Mouse (Mus musculus): ENCODE measurements at regions not wholly inside any gene's neighbourhood (a gene's known extent, or its start where the extent isn't known, plus 50 kb on each side); places are given as distances from the start of the nearest gene placed in this dataset.
A peak's percentile ranks its signal among the peaks of the same experiment; 100 is the strongest.
"Not testable (repeated sequence)": the region's sequence is repeated elsewhere in the genome, so short reads cannot be mapped to it uniquely, and the experiment has no call there.

DNA sequence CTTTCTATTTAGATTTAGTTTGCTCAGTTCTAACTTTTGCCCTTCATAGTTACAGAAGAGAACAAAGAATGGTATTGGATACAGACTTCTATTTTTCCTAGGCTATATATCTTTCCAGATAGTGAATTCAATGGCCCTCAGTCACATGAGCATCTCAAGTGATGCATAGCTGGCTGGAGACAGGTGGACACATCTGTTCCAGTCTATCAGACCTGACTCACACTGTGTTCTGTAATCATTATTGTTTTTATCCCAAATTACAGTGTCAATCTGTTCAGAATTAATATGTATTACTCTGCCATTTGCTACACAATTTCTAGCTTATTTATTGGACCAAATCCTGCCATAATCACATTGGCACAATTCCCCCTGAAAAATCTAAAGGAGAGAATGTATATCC is 298.0 kb upstream of the Foxg1 start:
- DNase-seq (ENCODE audit: low spot score) = no peak

- no peak for DNase-seq (ENCODE audit: low spot score)
Observed at GRCm38 (mm10) chr12:49086076-49086475, 296.4 kb upstream of the Foxg1 start.

GRCm38 (mm10) chr12:49090177-49090576 is 292.3 kb upstream of the Foxg1 start:
- DNase-seq (ENCODE audit: low spot score) = no peak

- no peak for DNase-seq (ENCODE audit: low spot score)
Observed at GRCm38 (mm10) chr12:49105931-49106330, 276.5 kb upstream of the Foxg1 start.

DNA sequence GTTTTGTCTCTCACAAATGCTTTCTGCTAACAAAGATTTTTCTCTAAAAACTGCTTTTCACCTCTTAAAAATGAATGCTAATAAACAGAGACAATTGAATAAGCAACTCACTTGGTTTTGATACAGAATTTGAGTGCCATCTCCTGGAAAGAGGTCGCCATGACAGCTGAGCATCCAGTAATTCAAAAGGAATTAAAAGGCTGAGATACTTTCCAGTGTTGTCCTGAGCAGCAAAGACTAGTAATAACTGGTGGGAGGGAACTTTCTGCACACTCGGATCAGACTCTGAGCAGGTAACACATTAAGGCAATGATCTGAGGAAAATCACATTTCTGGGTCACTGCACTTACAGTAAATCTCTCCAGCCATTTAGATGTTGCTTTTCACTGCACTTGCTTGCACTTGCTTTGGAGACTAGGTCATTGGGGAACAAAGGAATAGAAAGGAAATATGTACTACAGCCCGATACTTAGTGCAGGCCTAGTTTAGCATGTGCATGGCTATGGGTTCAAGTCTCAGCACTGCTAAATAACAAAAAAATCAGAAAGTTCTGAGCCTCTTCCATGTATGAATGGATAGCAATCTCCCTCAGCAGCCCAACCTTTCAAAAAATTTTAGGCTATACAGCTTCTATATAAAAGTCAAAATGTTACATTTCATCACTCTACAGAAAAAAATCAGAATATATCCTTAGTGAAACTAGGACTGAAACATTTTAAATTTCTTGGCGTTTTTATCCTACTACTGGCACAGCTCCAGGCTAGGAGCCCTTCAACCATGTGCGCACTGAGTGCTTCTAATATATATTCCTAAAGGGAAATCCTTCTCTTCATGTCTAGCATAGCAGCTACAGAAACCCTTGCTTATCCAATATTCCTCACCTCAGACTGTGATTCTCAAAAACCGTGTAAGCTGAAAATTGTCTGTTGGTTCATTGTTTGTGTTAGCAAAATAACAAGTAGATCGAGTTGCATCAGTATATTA is 275.8 kb upstream of the Foxg1 start:
- peak; percentile 74 for DNase-seq (ENCODE audit: low spot score)

GRCm38 (mm10) chr12:49107415-49108148 is 274.9 kb upstream of the Foxg1 start:
- DNase-seq (ENCODE audit: low spot score) = no peak

- not testable (repeated sequence) for DNase-seq (ENCODE audit: low spot score)
Observed at GRCm38 (mm10) chr12:49131093-49131492, 251.4 kb upstream of the Foxg1 start.

DNA sequence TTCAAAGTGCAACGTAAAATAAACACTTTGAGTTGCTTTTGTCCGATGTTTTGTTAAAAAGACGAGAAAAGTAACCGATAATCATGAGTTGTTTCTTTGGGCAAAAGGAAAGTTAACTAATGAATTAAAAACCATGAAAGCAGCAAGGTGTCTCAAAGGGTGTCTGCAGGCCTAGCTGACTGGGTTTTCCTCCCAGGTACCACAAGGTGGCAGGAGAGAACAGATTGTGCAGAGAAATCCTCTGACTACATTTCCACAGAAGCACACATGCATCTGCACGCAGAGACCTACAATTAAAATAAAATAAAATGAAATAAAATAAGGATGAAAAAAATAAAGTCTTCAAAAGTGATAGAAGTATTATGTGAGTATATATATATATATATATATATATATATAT is 212.4 kb upstream of the Foxg1 start:
- peak; percentile 4 for DNase-seq (ENCODE audit: low spot score)

DNA sequence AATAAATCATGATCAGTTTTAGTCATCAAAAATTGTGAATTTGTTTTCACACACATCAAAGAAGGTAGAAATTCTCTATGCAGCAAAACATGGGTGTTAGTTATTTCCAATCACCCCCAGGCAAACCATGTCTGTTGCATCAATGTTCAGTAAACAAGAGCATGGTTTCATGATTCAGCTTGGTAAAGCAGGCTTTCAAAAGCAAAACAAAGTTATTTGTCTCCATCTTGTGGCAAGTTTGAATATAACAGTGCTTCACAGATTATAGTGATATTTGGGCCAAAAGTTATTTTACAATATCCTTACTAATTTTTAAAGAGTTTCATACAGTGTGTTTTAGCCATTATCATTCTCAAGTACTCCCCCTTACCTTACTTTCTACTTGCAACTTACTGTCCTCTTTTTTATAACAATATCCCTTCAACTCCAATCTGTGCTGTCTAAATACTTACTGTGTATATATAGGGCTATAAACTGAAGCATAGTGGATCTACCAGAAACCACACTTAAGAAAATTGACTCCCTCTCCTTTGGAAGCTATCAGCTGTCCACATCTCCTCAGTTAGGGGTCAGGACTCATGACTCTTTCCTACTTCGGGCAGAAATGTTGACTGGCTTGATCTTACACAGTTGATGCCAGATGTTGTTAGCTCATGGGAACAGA is 211.3 kb upstream of the Foxg1 start:
- DNase-seq (ENCODE audit: low spot score) = peak; percentile 7

GRCm38 (mm10) chr12:49191348-49191747 is 191.1 kb upstream of the Foxg1 start:
- DNase-seq (ENCODE audit: low spot score) = no peak

DNA sequence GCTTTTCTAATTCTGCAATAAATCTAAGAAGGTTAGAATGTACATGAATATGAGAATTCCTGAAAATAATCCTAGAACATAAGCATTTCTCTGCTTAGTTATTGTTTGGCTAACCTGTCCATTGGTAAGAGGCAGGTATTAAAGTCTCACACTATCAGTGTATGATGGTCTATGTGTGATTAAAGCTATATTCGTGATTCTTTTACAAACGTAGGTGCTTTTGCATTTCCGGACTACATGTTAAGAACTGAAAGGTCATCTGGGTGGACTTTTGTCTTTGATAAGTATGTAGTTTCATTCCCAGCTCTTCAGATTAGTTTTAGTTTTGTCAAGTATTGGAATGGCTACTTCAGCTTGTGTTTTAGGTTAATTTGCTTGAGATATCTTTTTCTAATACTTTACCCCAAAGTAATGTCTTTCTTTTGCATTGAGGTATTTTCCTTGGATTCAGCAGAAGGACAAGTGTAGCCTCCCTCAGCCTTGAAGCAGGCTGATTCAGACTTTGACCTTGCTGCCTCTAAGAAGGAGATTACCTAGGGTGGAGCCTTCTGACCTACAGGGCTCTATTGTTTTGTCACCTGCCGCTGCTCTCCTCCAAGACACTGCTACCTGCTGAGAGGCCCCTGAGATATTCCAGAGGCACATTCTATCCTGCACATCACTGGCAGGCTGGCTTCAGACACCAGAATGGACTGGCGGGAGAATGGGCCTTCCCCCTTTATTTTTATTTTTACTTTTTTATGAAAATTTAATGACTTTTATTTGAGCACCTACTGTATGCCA is 148.7 kb upstream of the Foxg1 start:
- no peak for DNase-seq (ENCODE audit: low spot score)
